Mouse (Mus musculus) kidney, embryonic 15.5 days (tissue): Measurements from ENCODE around the gene F8. TPM values are rescaled to one million over a fixed set of nuclear protein-coding genes. Genes with fewer than 3 reads are reported as not detected.
"Not testable (repeated sequence)": the region's sequence is repeated elsewhere in the genome, so short reads cannot be mapped to it uniquely, and the experiment has no call there.

Source experiments
- ATAC-seq: fragments of 200-750 bp; cut with Nextera tagmentation; replicated peaks from 2 replicates; pipeline ENCODE4 v1.8.0; 2017; ENCODE audit warnings: moderate TSS enrichment; ENCODE audit not compliant: low FRiP score
- H3K27ac ChIP-seq: fragments of 300-500 bp; sonication (generic); 2 replicates; pipeline ENCODE4 v1.5.1; 2015; ENCODE audit warnings: mild to moderate bottlenecking, inconsistent platforms
- H3K27me3 ChIP-seq: fragments of 300-500 bp; sonication (generic); 2 replicates; pipeline ENCODE4 v1.6.1; 2015; ENCODE audit warnings: inconsistent platforms
- H3K36me3 ChIP-seq: fragments of 300-500 bp; sonication (generic); 2 replicates; pipeline ENCODE4 v1.6.1; 2015; ENCODE audit warnings: inconsistent platforms
- H3K4me1 ChIP-seq: fragments of 300-500 bp; sonication (generic); 2 replicates; pipeline ENCODE4 v1.6.1; 2015; ENCODE audit warnings: inconsistent platforms
- H3K4me2 ChIP-seq: fragments of 300-500 bp; sonication (generic); 2 replicates; pipeline ENCODE4 v1.6.1; 2015; ENCODE audit warnings: moderate library complexity, mild to moderate bottlenecking, inconsistent platforms
- H3K4me3 ChIP-seq: fragments of 300-500 bp; sonication (generic); replicated peaks from 2 replicates; pipeline ENCODE4 v1.5.1; 2015; ENCODE audit warnings: mild to moderate bottlenecking, inconsistent platforms
- H3K9ac ChIP-seq: fragments of 300-500 bp; sonication (generic); 2 replicates; pipeline ENCODE4 v1.6.1; 2015; ENCODE audit warnings: mild to moderate bottlenecking, inconsistent platforms
- H3K9me3 ChIP-seq: fragments of 300-500 bp; sonication (generic); replicated peaks from 2 replicates; pipeline ENCODE4 v1.6.1; 2016; ENCODE audit warnings: inconsistent platforms
- WGBS: fragments of 180-500 bp; shearing (Covaris S2); methylation state at CpG from one replicate; pipeline ENCODE4 v1.1.7; 2015; ENCODE audit warnings: mixed read lengths; 5-methylcytosine and 5-hydroxymethylcytosine counted together
- polyA plus RNA-seq: library from polyadenylated mRNA; unstranded; fragments of >200 nt; fragmentation: Nextera tagmentation; extraction: Ambion mirVana; gene quantifications from 2 replicates; pipeline ENCODE4 v1.2.1, GENCODE M21; 2015

Gene F8
- polyA plus RNA-seq, 1 experiment from 2014 or later: 3.4 TPM

GRCm38 (mm10) chrX:75271676-75272075 is 110.7 kb downstream of the F8 start:
- no peaks in the 10 kb centered on the region for H3K27me3 ChIP-seq
- no peak overlapping the region for H3K9ac ChIP-seq
- H3K9me3 ChIP-seq: no peaks in the 10 kb centered on the region
- WGBS: 73% methylated on average over 8 of the region's 8 CpGs
- no peak overlapping the region for H3K27ac ChIP-seq
- H3K4me3 ChIP-seq: no peak overlapping the region
- no peak for ATAC-seq
- H3K36me3 ChIP-seq: no peaks in the 10 kb centered on the region
- H3K4me1 ChIP-seq: no peaks in the 10 kb centered on the region
- H3K4me2 ChIP-seq: no peak overlapping the region

GRCm38 (mm10) chrX:75233603-75234376 is 148.6 kb downstream of the F8 start:
- not testable (repeated sequence) for H3K4me2 ChIP-seq, H3K27ac ChIP-seq, H3K36me3 ChIP-seq, H3K4me3 ChIP-seq, H3K9ac ChIP-seq, ATAC-seq, H3K4me1 ChIP-seq, H3K9me3 ChIP-seq, H3K27me3 ChIP-seq
- 47% methylated on average over 8 of the region's 8 CpGs for WGBS

DNA sequence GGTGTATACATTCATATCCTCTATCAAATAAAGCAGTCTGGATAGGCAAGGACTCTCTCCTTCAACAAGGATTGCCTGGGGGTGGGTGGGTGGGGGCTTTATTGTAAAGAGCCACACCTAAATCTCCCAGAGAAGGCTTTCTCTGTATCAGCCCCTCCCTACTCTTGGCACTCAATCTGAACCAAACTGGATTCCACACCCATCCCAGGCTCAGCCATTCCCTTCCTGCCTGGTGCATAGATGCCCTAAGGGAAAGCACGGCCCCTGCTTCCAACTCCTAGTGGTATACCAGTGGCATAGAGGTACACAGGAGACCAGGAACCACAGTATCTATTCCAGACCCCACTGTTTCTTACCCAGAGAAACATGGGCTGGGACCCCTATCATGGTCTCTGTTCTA is 151.0 kb downstream of the F8 start:
- ATAC-seq: no peak
- Histone ChIP-seq H3K4me2 (no peak overlapping the region), H3K9ac (no peak overlapping the region), H3K4me1 (no peaks in the 10 kb centered on the region), H3K4me3 (no peak overlapping the region), H3K9me3 (no peaks in the 10 kb centered on the region), H3K36me3 (no peaks in the 10 kb centered on the region), H3K27me3 (no peaks in the 10 kb centered on the region), H3K27ac (no peak overlapping the region)
- 78% methylated on average over 1 of the region's 1 CpGs for WGBS

- H3K9ac ChIP-seq: no peak within 1 kb of the TSS
- no peak within 1 kb of the TSS for H3K27ac ChIP-seq
- H3K4me2 ChIP-seq: no peak within 1 kb of the TSS
- no peak within 1 kb of the TSS for H3K4me3 ChIP-seq
- H3K9me3 ChIP-seq: no peaks in the 10 kb centered on the region
- no peak for ATAC-seq
- no peaks in the 10 kb centered on the region for H3K4me1 ChIP-seq
- WGBS: 79% methylated on average over 1 of the region's 1 CpGs
- H3K27me3 ChIP-seq: no peaks in the 10 kb centered on the region
- H3K36me3 ChIP-seq: no peaks in the 10 kb centered on the region
Observed at GRCm38 (mm10) chrX:75163670-75164069, 218.7 kb downstream of the F8 start, which contains the start of gene Smim9. Smim9 (minus strand) TSS chrX:75163770.

DNA sequence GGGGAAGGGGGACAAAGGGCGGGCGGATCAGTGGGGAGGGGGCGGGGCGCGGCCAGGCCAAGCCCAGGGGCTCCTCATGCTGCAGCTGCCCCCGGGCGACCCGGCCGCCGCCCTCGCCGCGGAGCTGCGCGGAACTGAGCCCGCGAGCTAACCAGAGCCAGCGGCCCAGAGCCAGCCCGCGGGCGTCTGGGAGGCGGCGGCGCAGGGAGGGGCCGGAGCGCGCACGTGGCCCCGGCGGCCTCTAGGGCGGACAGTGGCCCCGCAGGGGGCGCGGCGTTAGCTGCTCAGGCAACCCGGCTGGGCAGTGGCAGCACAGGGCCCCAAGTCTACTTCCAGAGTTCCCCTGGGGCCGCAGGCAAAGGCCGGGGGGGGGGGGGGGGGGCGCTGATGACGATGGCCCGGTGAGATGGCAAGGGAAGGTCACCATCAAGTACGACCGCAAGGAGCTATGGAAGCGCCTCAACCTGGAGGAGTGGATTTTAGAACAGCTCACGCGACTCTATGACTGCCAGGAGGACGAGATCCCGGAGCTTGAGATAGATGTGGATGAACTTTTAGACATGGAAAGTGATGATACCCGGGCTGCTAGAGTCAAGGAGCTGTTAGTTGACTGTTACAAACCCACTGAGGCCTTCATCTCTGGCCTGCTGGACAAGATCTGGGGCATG is 226.7 kb downstream of the F8 start:
- Histone ChIP-seq H3K4me1 (no peaks in the 10 kb centered on the region), H3K27me3 (no peaks in the 10 kb centered on the region), H3K4me3 (peak overlapping the region; percentile 43), H3K36me3 (no peaks in the 10 kb centered on the region), H3K9ac (no peak overlapping the region), H3K9me3 (no peaks in the 10 kb centered on the region), H3K27ac (no peak overlapping the region), H3K4me2 (peak overlapping the region; percentile 64)
- 23% methylated on average over 15 of the region's 49 CpGs for WGBS
- peak; percentile 91 for ATAC-seq

DNA sequence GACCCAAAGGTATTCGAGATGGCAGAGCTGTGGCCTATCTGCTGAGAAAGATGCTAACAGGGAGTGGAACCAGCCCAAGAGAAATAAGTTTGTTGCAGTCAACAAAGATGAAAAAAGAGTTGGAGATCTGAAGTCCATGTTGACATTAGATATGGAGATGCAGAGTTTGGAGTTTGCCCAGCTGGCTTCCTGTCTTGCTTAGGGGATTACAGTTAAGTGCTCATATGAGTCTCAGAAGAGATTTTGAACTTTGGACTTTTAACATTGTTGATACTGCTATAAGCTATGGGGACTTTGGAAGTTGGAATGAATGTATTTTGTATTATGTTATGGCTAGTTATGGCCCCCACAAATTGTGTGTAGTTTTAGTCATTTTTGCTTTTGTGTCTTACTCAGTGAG is 230.2 kb downstream of the F8 start:
- no peak for ATAC-seq
- no peaks in the 10 kb centered on the region for H3K9me3 ChIP-seq
- H3K4me2 ChIP-seq: no peak overlapping the region
- no peaks in the 10 kb centered on the region for H3K27me3 ChIP-seq
- WGBS: 61% methylated on average over 1 of the region's 1 CpGs
- no peak overlapping the region for H3K27ac ChIP-seq
- no peak overlapping the region for H3K4me3 ChIP-seq
- H3K4me1 ChIP-seq: no peaks in the 10 kb centered on the region
- H3K9ac ChIP-seq: no peak overlapping the region
- no peaks in the 10 kb centered on the region for H3K36me3 ChIP-seq

GRCm38 (mm10) chrX:75150304-75150703 is 232.1 kb downstream of the F8 start:
- no peaks in the 10 kb centered on the region for H3K36me3 ChIP-seq
- no peak overlapping the region for H3K9ac ChIP-seq
- 85% methylated on average over 2 of the region's 2 CpGs for WGBS
- no peaks in the 10 kb centered on the region for H3K9me3 ChIP-seq
- H3K4me2 ChIP-seq: no peak overlapping the region
- no peaks in the 10 kb centered on the region for H3K27me3 ChIP-seq
- H3K4me1 ChIP-seq: no peaks in the 10 kb centered on the region
- ATAC-seq: no peak
- H3K27ac ChIP-seq: no peak overlapping the region
- no peak overlapping the region for H3K4me3 ChIP-seq

DNA sequence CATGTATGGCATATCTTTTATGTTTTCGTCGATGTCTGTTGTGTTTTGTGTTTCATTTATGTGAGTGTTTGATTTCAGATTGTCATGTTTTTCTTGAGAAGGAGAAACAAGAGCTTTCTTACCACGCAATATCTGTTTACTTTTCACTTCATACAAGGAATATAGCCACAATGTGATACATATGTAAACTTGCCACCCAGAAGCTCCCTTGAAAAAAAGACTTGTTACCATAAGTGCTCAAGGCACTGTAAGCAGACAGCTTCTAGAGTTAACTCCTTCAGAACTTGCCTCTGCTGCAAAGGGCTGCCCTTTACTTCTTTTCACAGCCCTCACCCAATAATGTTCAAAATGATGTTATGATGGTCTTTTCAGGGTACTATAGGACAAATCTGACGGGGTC is 234.0 kb downstream of the F8 start:
- Histone ChIP-seq H3K9ac (no peak overlapping the region), H3K36me3 (no peaks in the 10 kb centered on the region), H3K27ac (no peak overlapping the region), H3K9me3 (no peaks in the 10 kb centered on the region), H3K4me1 (no peaks in the 10 kb centered on the region), H3K27me3 (no peaks in the 10 kb centered on the region), H3K4me2 (no peak overlapping the region), H3K4me3 (no peak overlapping the region)
- 75% methylated on average over 4 of the region's 4 CpGs for WGBS
- ATAC-seq: no peak

DNA sequence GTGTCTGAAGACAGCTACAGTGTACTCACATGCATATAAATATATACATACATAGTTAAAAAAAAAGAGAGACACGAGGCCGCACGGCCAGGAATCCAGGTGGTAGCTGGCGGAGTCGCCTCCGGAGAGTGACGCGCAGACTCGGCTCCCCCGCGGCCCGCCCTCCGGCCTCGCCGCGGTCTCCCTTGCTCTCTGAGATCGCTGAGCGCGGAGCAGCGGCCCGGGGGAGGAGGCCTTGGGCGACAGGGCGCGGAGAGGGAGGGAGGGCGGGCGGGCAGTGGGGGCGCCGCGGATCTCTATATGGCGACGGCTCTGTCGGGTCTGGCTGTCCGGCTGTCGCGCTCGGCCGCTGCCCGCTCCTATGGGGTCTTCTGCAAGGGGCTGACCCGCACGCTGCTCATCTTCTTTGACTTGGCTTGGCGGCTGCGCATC is 239.3 kb downstream of the F8 start:
- peak; percentile 69 for ATAC-seq
- not testable (repeated sequence) for H3K27me3 ChIP-seq, H3K9ac ChIP-seq, H3K36me3 ChIP-seq, H3K4me1 ChIP-seq, H3K27ac ChIP-seq, H3K9me3 ChIP-seq
- 11% methylated on average over 5 of the region's 42 CpGs for WGBS
- Histone ChIP-seq H3K4me3 (peak overlapping the region; percentile 38), H3K4me2 (peak overlapping the region; percentile 60)

GRCm38 (mm10) chrX:75138182-75138581 is 244.2 kb downstream of the F8 start:
- Histone ChIP-seq H3K9ac (no peak overlapping the region), H3K4me3 (no peak overlapping the region), H3K36me3 (no peaks in the 10 kb centered on the region), H3K4me2 (no peak overlapping the region), H3K9me3 (no peaks in the 10 kb centered on the region), H3K4me1 (no peaks in the 10 kb centered on the region), H3K27me3 (no peaks in the 10 kb centered on the region), H3K27ac (no peak overlapping the region)
- ATAC-seq: no peak
- WGBS: 91% methylated on average over 2 of the region's 2 CpGs

GRCm38 (mm10) chrX:75137729-75138128 is 244.7 kb downstream of the F8 start:
- H3K4me2 ChIP-seq: no peak overlapping the region
- H3K9me3 ChIP-seq: no peaks in the 10 kb centered on the region
- H3K4me1 ChIP-seq: no peaks in the 10 kb centered on the region
- no peaks in the 10 kb centered on the region for H3K36me3 ChIP-seq
- H3K9ac ChIP-seq: no peak overlapping the region
- WGBS: 91% methylated on average over 2 of the region's 2 CpGs
- H3K27ac ChIP-seq: no peak overlapping the region
- H3K4me3 ChIP-seq: no peak overlapping the region
- no peaks in the 10 kb centered on the region for H3K27me3 ChIP-seq
- no peak for ATAC-seq

DNA sequence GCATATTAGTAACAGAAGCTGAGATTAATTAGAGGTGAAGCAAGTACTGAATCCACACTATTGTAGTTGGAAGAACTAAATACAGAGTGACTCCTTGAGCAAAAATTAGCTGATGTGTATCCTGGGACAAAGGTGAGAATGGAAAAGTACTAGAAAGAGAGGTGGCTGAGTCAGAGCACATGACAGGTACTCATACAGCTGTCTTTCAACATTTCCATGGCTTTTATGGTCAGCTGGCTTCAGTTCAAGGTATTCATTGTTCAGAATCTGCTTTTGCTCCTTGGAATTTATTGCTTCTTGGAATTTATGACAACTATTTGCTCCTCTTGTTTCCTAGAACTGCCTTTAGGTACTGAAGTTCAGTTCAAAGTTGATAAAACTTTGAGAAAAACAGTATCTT is 245.5 kb downstream of the F8 start:
- H3K4me3 ChIP-seq: no peak overlapping the region
- no peaks in the 10 kb centered on the region for H3K9me3 ChIP-seq
- ATAC-seq: no peak
- no peak overlapping the region for H3K4me2 ChIP-seq
- H3K9ac ChIP-seq: no peak overlapping the region
- H3K27ac ChIP-seq: no peak overlapping the region
- no peaks in the 10 kb centered on the region for H3K36me3 ChIP-seq
- H3K4me1 ChIP-seq: no peaks in the 10 kb centered on the region
- H3K27me3 ChIP-seq: no peaks in the 10 kb centered on the region
